Mouse (Mus musculus) lung, postnatal 10 days (tissue): ENCODE data around the gene Fbxw8.
A peak's percentile ranks its signal among the peaks of the same experiment; 100 is the strongest.

Experiments
- DNase-seq: peaks from one replicate; pipeline ENCODE4 v3.0.0; 2021

Fbxw8 gene

GRCm38 (mm10) chr5:118099870-118100478, 55.3 kb downstream of the Fbxw8 start:
- DNase-seq: no peak

- DNase-seq: peak; percentile 60
Measured at GRCm38 (mm10) chr5:118099069-118099869, 56.0 kb downstream of the Fbxw8 start.

- no peak for DNase-seq
Measured at GRCm38 (mm10) chr5:118096317-118096716, 58.9 kb downstream of the Fbxw8 start.

GRCm38 (mm10) chr5:118095849-118096248, 59.4 kb downstream of the Fbxw8 start:
- no peak for DNase-seq

GRCm38 (mm10) chr5:118095433-118095832, 59.8 kb downstream of the Fbxw8 start:
- no peak for DNase-seq

GRCm38 (mm10) chr5:118093321-118094035, 61.8 kb downstream of the Fbxw8 start:
- no peak for DNase-seq

- DNase-seq: peak; percentile 43
Measured at GRCm38 (mm10) chr5:118090837-118091236, 64.4 kb downstream of the Fbxw8 start.

GRCm38 (mm10) chr5:118090101-118090500, 65.2 kb downstream of the Fbxw8 start:
- no peak for DNase-seq

- DNase-seq: peak; percentile 48
Measured at GRCm38 (mm10) chr5:118089102-118089501, 66.2 kb downstream of the Fbxw8 start.

GRCm38 (mm10) chr5:118086956-118087355, 68.3 kb downstream of the Fbxw8 start:
- no peak for DNase-seq

GRCm38 (mm10) chr5:118085313-118085712, 70.0 kb downstream of the Fbxw8 start:
- no peak for DNase-seq

- no peak for DNase-seq
Measured at GRCm38 (mm10) chr5:118084171-118084727, 71.0 kb downstream of the Fbxw8 start.

GRCm38 (mm10) chr5:118083060-118083638, 72.1 kb downstream of the Fbxw8 start:
- no peak for DNase-seq

GRCm38 (mm10) chr5:118081996-118082395, 73.3 kb downstream of the Fbxw8 start:
- DNase-seq: no peak

GRCm38 (mm10) chr5:118081374-118081949, 73.8 kb downstream of the Fbxw8 start:
- DNase-seq: no peak

GRCm38 (mm10) chr5:118079839-118080250, 75.4 kb downstream of the Fbxw8 start:
- DNase-seq: no peak

GRCm38 (mm10) chr5:118079354-118079753, 75.9 kb downstream of the Fbxw8 start:
- no peak for DNase-seq

- no peak for DNase-seq
Measured at GRCm38 (mm10) chr5:118078550-118078949, 76.7 kb downstream of the Fbxw8 start.

- peak; percentile 50 for DNase-seq
Measured at GRCm38 (mm10) chr5:118076721-118077592, 78.3 kb downstream of the Fbxw8 start.

GRCm38 (mm10) chr5:118073213-118073773, 82.0 kb downstream of the Fbxw8 start:
- DNase-seq: no peak

GRCm38 (mm10) chr5:118071766-118072165, 83.5 kb downstream of the Fbxw8 start:
- no peak for DNase-seq
